Mouse (Mus musculus) heart, adult 2 months (tissue): Measurements from ENCODE around the gene Trem2.

Experiments used
- CTCF ChIP-seq: fragments of 200-600 bp; IDR thresholded peaks from 2 replicates; pipeline ENCODE4 v1.8.1; 2022; ENCODE audit warnings: antibody characterized with exemption, mild to moderate bottlenecking, moderate library complexity
- EP300 ChIP-seq: fragments of 200-500 bp; IDR thresholded peaks from 2 replicates; pipeline ENCODE4 v1.6.1; 2011; ENCODE audit warnings: low read depth, low read length, control low read depth; ENCODE audit not compliant: insufficient read depth
- POLR2A ChIP-seq: fragments of 200-500 bp; IDR thresholded peaks from 2 replicates; pipeline ENCODE4 v1.6.1; 2011; ENCODE audit warnings: mild to moderate bottlenecking, low read depth, low read length, control low read depth; ENCODE audit not compliant: insufficient read depth

DNA sequence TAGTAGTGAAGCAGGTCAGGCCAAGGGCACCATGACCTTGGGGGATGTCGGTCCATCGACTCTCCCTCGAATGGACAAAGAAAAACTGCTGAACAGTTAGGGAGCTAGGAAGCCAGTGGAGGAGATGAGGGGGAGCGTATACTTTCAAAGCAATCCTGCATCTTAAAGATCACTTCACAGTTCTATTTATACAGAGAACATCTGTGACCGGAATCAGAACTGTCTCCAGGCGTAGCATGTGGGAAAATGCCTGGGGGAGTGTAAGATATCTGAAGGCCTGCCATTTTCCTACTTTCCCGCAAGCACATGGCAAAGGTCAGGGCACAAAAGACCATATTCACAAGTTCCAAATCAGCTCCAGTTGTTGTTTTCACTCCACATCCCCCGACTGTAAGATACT, 26.8 kb downstream of the Trem2 start:
- TF ChIP-seq CTCF (no peak), EP300 (no peak), POLR2A (no peak)
